Mouse (Mus musculus) ES-E14 (cell line): ENCODE results near the gene Gm10271. TPM values are rescaled to one million over a fixed set of nuclear protein-coding genes. Genes with fewer than 3 reads are reported as not detected.

ENCODE experiments used
- DNase-seq: peaks from one replicate; pipeline ENCODE4 v3.0.0-alpha.2; 2013; ENCODE audit warnings: low read depth, low spot score
- H3K27ac ChIP-seq: 2 replicates; pipeline ENCODE4 v1.5.1; 2012; ENCODE audit warnings: low read depth, mild to moderate bottlenecking, low read length, moderate library complexity, mixed read lengths; ENCODE audit not compliant: poor library complexity, insufficient read depth, severe bottlenecking
- H3K36me3 ChIP-seq: 2 replicates; pipeline ENCODE4 v1.6.1; 2012; ENCODE audit warnings: mild to moderate bottlenecking, low read length, moderate library complexity, mixed read lengths; ENCODE audit not compliant: control insufficient read depth, poor library complexity, insufficient read depth, severe bottlenecking
- H3K4me1 ChIP-seq, 2 experiments: fragments of 150-350 bp in 1 of 2; sonication (generic) in 1 of 2; 2 replicates each; pipeline ENCODE4 v1.6.1; 2012; ENCODE audit warnings: low read length in 2 of 2, mild to moderate bottlenecking in 1 of 2, mixed read lengths in 1 of 2; ENCODE audit not compliant: control insufficient read depth in 2 of 2, insufficient read depth in 2 of 2, poor library complexity in 1 of 2
- H3K4me3 ChIP-seq, 2 experiments: fragments of 150-350 bp in 1 of 2; sonication (generic) in 1 of 2; 2 replicates each; pipeline ENCODE4 v1.5.1; 2012; ENCODE audit warnings: low read length in 2 of 2, low read depth in 1 of 2, mild to moderate bottlenecking in 1 of 2, mixed read lengths in 1 of 2; ENCODE audit not compliant: insufficient read depth in 1 of 2, poor library complexity in 1 of 2, severe bottlenecking in 1 of 2
- H3K9ac ChIP-seq: 2 replicates; pipeline ENCODE4 v1.6.1; 2012; ENCODE audit warnings: low read depth, mild to moderate bottlenecking, low read length, mixed read lengths; ENCODE audit not compliant: poor library complexity, insufficient read depth, severe bottlenecking
- H3K9me3 ChIP-seq: fragments of 150-350 bp; sonication (generic); 2 replicates; pipeline ENCODE4 v1.6.1; 2012; ENCODE audit warnings: low read depth, mild to moderate bottlenecking, low read length; ENCODE audit not compliant: control insufficient read depth, insufficient read depth
- CHD2 ChIP-seq: IDR thresholded peaks from 2 replicates; pipeline ENCODE4 v1.6.1; 2014; ENCODE audit warnings: mild to moderate bottlenecking, low read depth, low read length, inconsistent platforms
- HCFC1 ChIP-seq: IDR thresholded peaks from 2 replicates; pipeline ENCODE4 v1.6.1; 2012; ENCODE audit warnings: low read length, inconsistent platforms, borderline replicate concordance; ENCODE audit not compliant: insufficient read depth
- MAFK ChIP-seq: IDR thresholded peaks from 2 replicates; pipeline ENCODE4 v1.6.1; 2014; ENCODE audit warnings: mild to moderate bottlenecking, low read depth, low read length, inconsistent platforms; ENCODE audit not compliant: insufficient read depth
- ZC3H11A ChIP-seq: IDR thresholded peaks from 2 replicates; pipeline ENCODE4 v1.6.1; 2012; ENCODE audit warnings: low read depth, mild to moderate bottlenecking, inconsistent platforms, low read length, borderline replicate concordance
- ZNF384 ChIP-seq: IDR thresholded peaks from 2 replicates; pipeline ENCODE4 v1.6.1; 2012; ENCODE audit warnings: low read depth, low read length, inconsistent platforms
- in situ Hi-C, 2 experiments: fragments of 600-800 bp; cut with MboI; formaldehyde crosslinking; loops; one replicate each; pipeline ENCODE4 v1.15.1; 2025; ENCODE audit warnings: low sequenced_read_pairs in 2 of 2, inconsistent platforms in 1 of 2; ENCODE audit not compliant: unreplicated experiment in 2 of 2
- total RNA-seq: library from RNA; depleted of rRNA; stranded (reverse); fragments of 300-350 nt; gene quantifications from 2 replicates; pipeline ENCODE4 v1.2.3, GENCODE M21; 2012

Gm10271 gene
- total RNA-seq, 1 experiment = not detected

- in situ Hi-C loops = no loop called here
- Histone ChIP-seq H3K4me3 (no peak overlapping the region), H3K36me3 (no peaks in the 10 kb centered on the region), H3K9me3 (no peaks in the 10 kb centered on the region), H3K27ac (no peak overlapping the region), H3K9ac (no peak overlapping the region), H3K4me1 (peaks cover 0 to 2% of the 10 kb centered on the region in 2 experiments; a peak in 2 of 4 replicates)
- TF ChIP-seq ZC3H11A = no peak
- no peak for TF ChIP-seq CHD2
- TF ChIP-seq ZNF384 = no peak
- TF ChIP-seq MAFK = no peak
- no peak for TF ChIP-seq HCFC1
- no peak for DNase-seq
Observed at GRCm38 (mm10) chr10:116968741-116969140, 3.7 kb downstream of the Gm10271 start.

DNA sequence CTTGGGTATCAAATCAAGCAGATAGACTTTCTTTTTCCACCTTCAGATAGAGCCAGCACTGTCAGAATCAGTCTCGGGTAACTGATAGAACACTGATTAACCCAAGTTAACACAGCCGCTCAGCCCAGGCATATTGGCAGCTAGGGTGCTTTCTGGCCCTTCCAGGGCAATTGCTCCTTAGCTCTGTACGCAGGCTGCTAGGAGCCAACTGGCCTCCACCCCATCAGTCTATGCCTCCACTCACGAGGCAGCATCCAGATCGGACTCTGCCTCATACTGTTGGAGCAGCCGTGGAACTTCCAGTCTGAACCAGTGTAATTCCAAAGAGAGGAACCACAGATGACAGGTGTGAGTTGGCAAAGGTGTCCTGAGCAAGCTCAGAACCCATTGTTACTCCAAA lies 6.3 kb downstream of the Gm10271 start:
- Histone ChIP-seq H3K9ac (no peak overlapping the region), H3K4me1 (no peaks in the 10 kb centered on the region), H3K36me3 (no peaks in the 10 kb centered on the region), H3K27ac (no peak overlapping the region), H3K9me3 (no peaks in the 10 kb centered on the region), H3K4me3 (no peak overlapping the region)
- DNase-seq = no peak
- TF ChIP-seq HCFC1 = no peak
- TF ChIP-seq ZNF384 = no peak
- TF ChIP-seq CHD2 = no peak
- TF ChIP-seq ZC3H11A = no peak
- TF ChIP-seq MAFK = no peak
- in situ Hi-C loops = no loop called here

GRCm38 (mm10) chr10:116965297-116965696 lies 7.1 kb downstream of the Gm10271 start:
- H3K4me3 ChIP-seq = no peak overlapping the region
- TF ChIP-seq MAFK (no peak), HCFC1 (no peak), CHD2 (no peak), ZC3H11A (no peak), ZNF384 (no peak)
- no peaks in the 10 kb centered on the region for H3K4me1 ChIP-seq
- no peaks in the 10 kb centered on the region for H3K9me3 ChIP-seq
- H3K36me3 ChIP-seq = no peaks in the 10 kb centered on the region
- no peak overlapping the region for H3K27ac ChIP-seq
- DNase-seq = no peak
- H3K9ac ChIP-seq = no peak overlapping the region
- in situ Hi-C loops = no loop called here

GRCm38 (mm10) chr10:116964571-116964970 lies 7.8 kb downstream of the Gm10271 start:
- TF ChIP-seq ZNF384 (no peak), HCFC1 (no peak), CHD2 (no peak), ZC3H11A (no peak), MAFK (no peak)
- Histone ChIP-seq H3K9ac (no peak overlapping the region), H3K27ac (no peak overlapping the region), H3K36me3 (no peaks in the 10 kb centered on the region), H3K4me1 (no peaks in the 10 kb centered on the region), H3K4me3 (no peak overlapping the region), H3K9me3 (no peaks in the 10 kb centered on the region)
- in situ Hi-C loops = no loop called here
- DNase-seq = no peak

GRCm38 (mm10) chr10:116964084-116964483 lies 8.3 kb downstream of the Gm10271 start:
- no peaks in the 10 kb centered on the region for H3K9me3 ChIP-seq
- H3K27ac ChIP-seq = no peak overlapping the region
- H3K4me1 ChIP-seq = no peaks in the 10 kb centered on the region
- TF ChIP-seq HCFC1 (no peak), CHD2 (no peak), MAFK (no peak), ZC3H11A (no peak), ZNF384 (no peak)
- H3K4me3 ChIP-seq = peak overlapping the region in 1 of 2 experiments; percentile 41; a peak in 2 of 4 replicates
- H3K9ac ChIP-seq = no peak overlapping the region
- H3K36me3 ChIP-seq = no peaks in the 10 kb centered on the region
- in situ Hi-C loops = no loop called here
- DNase-seq = no peak
